Mouse (Mus musculus) olfactory bulb, adult 2 months (tissue): Measurements from ENCODE around the gene Trim33.

Experiments used
- CTCF ChIP-seq: fragments of 200-500 bp; IDR thresholded peaks from 2 replicates; pipeline ENCODE4 v1.5.1; 2012; ENCODE audit warnings: low read depth, mild to moderate bottlenecking, low read length, moderate library complexity; ENCODE audit not compliant: insufficient read depth
- POLR2A ChIP-seq: fragments of 200-500 bp; IDR thresholded peaks from 2 replicates; pipeline ENCODE4 v1.6.1; 2012; ENCODE audit warnings: mild to moderate bottlenecking, low read depth, low read length, moderate library complexity; ENCODE audit not compliant: insufficient read depth

- TF ChIP-seq CTCF (no peak), POLR2A (no peak)
These were observed 9.7 kb downstream of the Trim33 start for GRCm38 (mm10) chr3:103288761-103289160.
